Mouse (Mus musculus): ENCODE measurements around the gene Flt3. TPM values are rescaled to one million over a fixed set of nuclear protein-coding genes. Genes with fewer than 3 reads are reported as not detected.
A peak's percentile ranks its signal among the peaks of the same experiment; 100 is the strongest.

The Flt3 gene
- total and polyA plus RNA-seq, 3 experiments = 0.01 TPM; not detected in 2

DNA sequence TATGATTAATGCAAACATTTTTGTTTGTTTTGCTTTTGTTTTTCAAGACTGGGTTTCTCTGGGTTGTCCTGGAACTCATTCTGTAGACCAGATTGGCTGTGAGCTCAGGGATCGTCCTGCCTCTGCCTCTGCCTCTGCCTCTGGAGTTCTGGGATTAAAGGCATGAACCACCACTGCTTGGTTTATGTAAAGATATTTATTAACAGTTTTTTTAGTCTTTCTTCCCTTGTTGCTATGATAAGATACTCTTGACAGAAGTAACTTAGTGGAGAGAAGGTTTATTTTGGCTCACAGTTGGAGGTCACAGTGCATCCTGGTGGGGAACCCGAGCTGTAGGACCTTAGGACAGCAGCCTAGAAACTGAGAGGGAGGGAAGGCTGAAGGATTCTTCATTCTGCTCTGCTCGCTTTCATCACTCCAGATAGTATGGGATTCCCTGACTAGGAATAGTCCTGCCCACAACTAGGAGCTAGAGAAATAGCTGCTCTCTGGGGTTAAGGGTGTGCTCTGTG, 40.8 kb upstream of the Flt3 start:
- Histone ChIP-seq H3K4me1 (ENCODE audit: control insufficient read depth in 1 of 2, insufficient read depth in 2 of 2, low read length in 2 of 2) (peaks cover 45 to 55% of the 10 kb centered on the region in 2 experiments), H3K4me3 (ENCODE audit: control insufficient read depth in 1 of 2, insufficient read depth in 1 of 2, low read depth in 2 of 2, low read length in 2 of 2) (peak overlapping the region; percentile 0 to 9; a peak in 2 of 4 replicates), H3K9ac (ENCODE audit: control insufficient read depth, low read depth, low read length, poor library complexity, severe bottlenecking) (peak overlapping the region; percentile 40), H3K27me3 (ENCODE audit: control insufficient read depth in 1 of 2, insufficient read depth in 2 of 2, low read length in 2 of 2) (no peaks in the 10 kb centered on the region), H3K27ac (ENCODE audit: control insufficient read depth, low read depth, low read length) (peak overlapping the region; percentile 91), H3K79me2 (ENCODE audit: control insufficient read depth, insufficient read depth, low read length, poor library complexity) (peaks cover 69% of the 10 kb centered on the region), H3K9me3 (replicated peaks; ENCODE audit: insufficient read depth, low read length) (no peaks in the 10 kb centered on the region), H3K36me3 (ENCODE audit: control insufficient read depth in 1 of 2, insufficient read depth in 2 of 2, low read length in 2 of 2) (peaks cover 25 to 77% of the 10 kb centered on the region in 2 experiments)
- peak; percentile 45 for DNase-seq (ENCODE audit: low read depth, low spot score)
- TF ChIP-seq HCFC1 (IDR thresholded peaks at IDR 0.05; ENCODE audit: low read depth, low read length) = no peak
- TF ChIP-seq ZMIZ1 (IDR thresholded peaks at IDR 0.05; ENCODE audit: low read depth, low read length) = 0 out of 2 replicates have a peak, but pooled peaks have one; percentile 60
- no peak for TF ChIP-seq NELFE (IDR thresholded peaks at IDR 0.05; ENCODE audit: low read depth, low read length)
- no peak; the same call in 1 of the 2 replicates for TF ChIP-seq RCOR1 (IDR thresholded peaks at IDR 0.05; ENCODE audit: low read depth, low read length)
- TF ChIP-seq EP300 (IDR thresholded peaks at IDR 0.05; ENCODE audit: low read depth in 1 of 2, low read length in 2 of 2) = peak; percentile 30 to 57; a peak in 2 of 4 replicates
- no peak for TF ChIP-seq ZKSCAN1 (IDR thresholded peaks at IDR 0.05; ENCODE audit: low read depth, low read length)
- TF ChIP-seq NRF1 (IDR thresholded peaks at IDR 0.05; ENCODE audit: insufficient read depth, low read depth, low read length, poor library complexity, severe bottlenecking) = no peak
- no peak for TF ChIP-seq ZC3H11A (IDR thresholded peaks at IDR 0.05; ENCODE audit: low read depth, low read length)
- 0 out of 2 replicates have a peak, but pooled peaks have one; percentile 30 for TF ChIP-seq MXI1 (IDR thresholded peaks at IDR 0.05; ENCODE audit: low read depth, low read length)
- TF ChIP-seq SIN3A (IDR thresholded peaks at IDR 0.05; ENCODE audit: low read length) = peak; percentile 66
- peak; percentile 45 for TF ChIP-seq ZNF384 (IDR thresholded peaks at IDR 0.05; ENCODE audit: low read depth, low read length)
- TF ChIP-seq MAZ (IDR thresholded peaks at IDR 0.05; ENCODE audit: low read depth, low read length) = no peak
- TF ChIP-seq TCF12 (IDR thresholded peaks at IDR 0.05; ENCODE audit: low read depth, low read length) = peak; percentile 43; the same call in 1 of the 2 replicates

DNA sequence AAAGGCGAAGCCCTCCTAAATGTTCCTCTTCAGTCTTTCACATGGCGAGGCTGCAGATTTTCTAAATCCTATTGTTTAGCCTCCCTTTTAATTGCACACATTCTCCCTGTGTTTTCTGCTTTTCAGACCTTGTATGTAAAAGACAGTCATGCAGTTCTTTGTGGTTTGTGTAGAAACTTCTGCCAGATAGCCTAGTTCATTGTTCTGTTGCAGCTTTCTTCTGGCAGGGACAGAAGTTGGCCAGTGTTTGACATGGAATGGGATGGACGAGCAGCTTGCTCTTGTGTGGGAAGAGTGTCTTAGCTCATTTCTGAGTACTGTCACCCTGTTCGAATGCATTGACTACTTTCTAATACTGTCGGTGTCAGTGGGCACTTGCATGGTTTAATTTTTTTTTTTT, 36.2 kb upstream of the Flt3 start:
- Histone ChIP-seq H3K27ac (ENCODE audit: control insufficient read depth, low read depth, low read length) (no peak overlapping the region), H3K36me3 (ENCODE audit: control insufficient read depth in 1 of 2, insufficient read depth in 2 of 2, low read length in 2 of 2) (peaks cover 30 to 59% of the 10 kb centered on the region in 2 experiments), H3K27me3 (ENCODE audit: control insufficient read depth in 1 of 2, insufficient read depth in 2 of 2, low read length in 2 of 2) (no peaks in the 10 kb centered on the region), H3K4me3 (ENCODE audit: control insufficient read depth in 1 of 2, insufficient read depth in 1 of 2, low read depth in 2 of 2, low read length in 2 of 2) (no peak overlapping the region), H3K79me2 (ENCODE audit: control insufficient read depth, insufficient read depth, low read length, poor library complexity) (peaks cover 83% of the 10 kb centered on the region), H3K4me1 (ENCODE audit: control insufficient read depth in 1 of 2, insufficient read depth in 2 of 2, low read length in 2 of 2) (peaks cover 31 to 36% of the 10 kb centered on the region in 2 experiments), H3K9ac (ENCODE audit: control insufficient read depth, low read depth, low read length, poor library complexity, severe bottlenecking) (no peak overlapping the region), H3K9me3 (replicated peaks; ENCODE audit: insufficient read depth, low read length) (no peaks in the 10 kb centered on the region)
- DNase-seq (ENCODE audit: low read depth, low spot score) = no peak
- TF ChIP-seq NRF1 (IDR thresholded peaks at IDR 0.05; ENCODE audit: insufficient read depth, low read depth, low read length, poor library complexity, severe bottlenecking) (no peak), SIN3A (IDR thresholded peaks at IDR 0.05; ENCODE audit: low read length) (no peak), RAD21 (IDR thresholded peaks at IDR 0.05; ENCODE audit: low read depth, low read length) (no peak), MXI1 (IDR thresholded peaks at IDR 0.05; ENCODE audit: low read depth, low read length) (no peak), ZMIZ1 (IDR thresholded peaks at IDR 0.05; ENCODE audit: low read depth, low read length) (no peak), HCFC1 (IDR thresholded peaks at IDR 0.05; ENCODE audit: low read depth, low read length) (no peak), MYC (IDR thresholded peaks at IDR 0.05; ENCODE audit: low read depth, low read length) (no peak)

Measured in MEL (cell line).